Mouse (Mus musculus) layer of hippocampus, adult 9-10 months (tissue): Measurements from ENCODE around the gene Rgs10.

ENCODE experiments used
- DNase-seq: peaks from one replicate; pipeline ENCODE4 v3.0.0; 2022; ENCODE audit warnings: low spot score

Rgs10 gene

GRCm38 (mm10) chr7:128373751-128374150, 44.8 kb downstream of the Rgs10 start:
- no peak for DNase-seq

DNA sequence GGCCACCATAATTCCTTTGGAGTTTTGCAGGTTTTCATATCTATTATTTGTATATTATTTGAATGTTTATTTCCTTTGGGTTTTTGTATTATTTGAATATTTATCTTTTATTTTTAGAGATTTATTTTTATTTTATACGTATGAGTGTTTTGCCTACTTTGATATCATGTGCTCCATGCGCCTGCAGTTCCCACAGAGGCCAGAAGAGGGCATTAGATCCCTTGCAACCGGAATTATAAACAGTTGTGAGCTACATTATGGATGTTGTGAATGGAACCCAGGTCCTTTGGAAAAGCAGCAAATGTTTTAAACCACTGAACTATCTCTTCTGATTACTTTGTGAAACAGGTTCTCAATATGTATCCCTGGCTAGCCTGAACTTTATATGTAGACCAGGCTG, 46.2 kb downstream of the Rgs10 start:
- no peak for DNase-seq

DNA sequence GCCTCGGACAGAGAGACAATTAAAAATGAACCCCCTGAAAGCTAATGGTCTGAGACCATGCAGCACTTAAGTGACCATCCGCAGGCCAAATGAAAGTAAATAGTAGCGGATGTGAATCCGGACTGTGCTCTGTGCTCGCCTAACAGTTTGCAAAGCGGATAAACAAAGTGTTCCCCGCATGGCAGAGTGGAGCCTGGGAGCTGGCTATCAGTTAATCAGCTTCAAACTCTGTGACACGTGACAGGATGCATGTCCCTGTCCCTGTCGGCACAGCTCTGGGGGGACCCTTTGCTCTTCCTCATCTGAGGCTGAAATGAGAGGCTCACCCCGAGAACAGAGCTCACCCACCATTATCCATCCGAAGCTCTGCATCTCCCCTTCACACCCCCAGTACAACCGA, 49.2 kb downstream of the Rgs10 start:
- no peak for DNase-seq

GRCm38 (mm10) chr7:128368828-128369227, 49.7 kb downstream of the Rgs10 start:
- no peak for DNase-seq

DNA sequence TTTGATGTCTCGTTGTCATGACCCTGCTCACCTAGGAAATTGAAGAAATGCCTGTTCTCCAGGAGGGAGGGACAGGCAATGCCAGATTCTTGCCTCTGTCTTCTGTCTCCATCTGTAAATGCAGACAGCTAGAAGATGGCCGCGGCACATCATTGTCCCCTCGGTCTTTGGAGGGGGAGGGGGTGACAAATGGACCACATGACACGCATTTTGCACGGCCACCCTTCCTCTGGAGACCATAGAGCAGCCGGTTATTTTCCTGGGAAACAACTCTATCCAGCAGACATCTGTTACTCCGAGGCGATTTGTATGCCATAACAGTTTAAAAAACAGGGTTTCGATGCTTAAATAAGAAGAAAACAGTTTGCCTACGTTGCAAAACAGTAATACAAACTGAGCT, 51.9 kb downstream of the Rgs10 start:
- no peak for DNase-seq

DNA sequence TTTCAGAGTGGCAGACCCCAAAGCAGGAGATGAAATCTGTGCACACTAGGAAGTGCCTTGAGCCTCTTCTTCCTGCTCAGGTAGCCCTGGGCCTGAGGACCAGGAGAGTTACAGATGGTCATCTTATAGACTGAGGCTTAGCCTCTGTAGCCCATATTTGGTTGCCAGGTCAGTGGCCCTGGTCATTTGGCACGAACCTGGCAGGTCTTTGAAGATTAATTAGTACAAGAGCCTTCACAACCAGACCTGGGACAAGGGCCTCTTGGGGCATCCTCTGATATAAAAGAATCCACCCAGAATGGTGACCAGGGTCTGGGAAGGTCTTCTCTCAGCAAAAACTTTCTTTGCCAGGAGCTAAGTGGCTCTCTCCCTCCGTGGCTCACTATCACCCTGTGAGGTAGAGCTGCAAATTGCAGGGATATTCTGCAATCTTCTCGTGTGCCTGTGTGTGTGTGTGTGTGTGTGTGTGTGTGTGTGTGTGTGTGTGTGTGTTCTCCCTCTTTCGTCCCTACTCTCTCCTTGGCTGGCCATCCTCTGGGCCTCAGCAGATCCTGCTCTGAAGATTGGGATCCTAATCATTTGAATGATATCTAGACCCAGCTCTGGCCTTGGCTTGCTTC, 53.4 kb downstream of the Rgs10 start:
- no peak for DNase-seq

DNA sequence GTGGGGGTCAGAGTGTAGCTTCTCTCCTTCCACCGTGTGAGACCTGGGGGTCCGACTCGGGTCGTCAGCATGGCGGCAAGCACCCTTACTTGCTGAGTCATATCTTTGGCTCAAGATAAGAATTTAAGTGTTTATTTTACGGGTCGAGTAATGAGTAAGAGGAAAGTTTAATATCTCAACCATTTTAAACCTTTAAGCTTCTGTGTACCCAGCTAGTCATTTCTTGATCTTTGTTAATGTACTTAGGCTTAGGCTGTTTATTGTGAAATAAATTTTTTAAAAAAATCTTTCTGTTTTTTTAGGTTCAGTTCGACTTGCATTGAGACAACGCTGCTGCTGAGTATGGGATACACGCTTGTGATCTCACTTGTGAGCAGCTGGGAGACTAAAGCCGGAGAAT, 54.0 kb downstream of the Rgs10 start:
- DNase-seq, result no peak

- DNase-seq, result no peak
Measured at GRCm38 (mm10) chr7:128363806-128364205, 54.8 kb downstream of the Rgs10 start.

DNA sequence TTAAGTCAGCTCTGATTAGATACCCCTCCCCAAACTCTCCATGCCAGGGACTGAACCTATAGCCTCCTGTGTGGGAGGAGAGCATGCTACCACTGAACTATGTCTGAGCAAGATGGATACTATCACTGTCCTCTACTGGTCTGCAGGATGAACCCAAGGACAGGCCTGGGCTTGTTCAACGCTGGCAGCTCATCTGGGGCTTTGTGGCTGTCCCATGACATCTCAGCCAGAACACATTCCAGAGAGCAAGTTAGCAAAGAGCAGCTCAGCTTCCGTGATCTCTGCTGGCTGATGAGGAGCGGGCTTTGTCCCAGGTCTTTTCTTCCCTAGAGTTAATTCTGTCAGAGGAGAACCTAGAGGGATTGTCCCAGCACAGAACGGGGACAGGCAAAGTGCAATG, 55.6 kb downstream of the Rgs10 start:
- no peak for DNase-seq

- no peak for DNase-seq
Measured at GRCm38 (mm10) chr7:128359741-128360140, 58.8 kb downstream of the Rgs10 start.

- DNase-seq, result no peak
Measured at GRCm38 (mm10) chr7:128359164-128359563, 59.4 kb downstream of the Rgs10 start.

DNA sequence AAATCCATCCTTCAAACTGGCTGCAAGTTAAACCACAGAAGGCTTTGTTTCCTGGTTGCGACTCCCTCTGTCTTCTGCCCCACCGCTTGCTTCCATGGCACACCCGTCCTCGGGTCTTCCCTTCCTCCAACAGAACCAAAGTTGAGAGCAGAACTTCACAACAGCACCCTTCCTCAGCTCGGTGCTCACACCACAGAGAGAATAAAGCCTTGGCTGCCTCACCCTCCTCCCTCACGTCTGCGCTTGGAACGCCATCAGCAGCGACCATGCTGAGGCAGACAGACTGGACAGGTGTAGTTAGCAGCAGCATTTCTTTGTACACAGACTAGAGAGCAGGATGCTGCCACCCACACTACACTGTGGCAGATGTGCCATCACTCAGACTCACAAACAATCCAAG, 59.8 kb downstream of the Rgs10 start:
- no peak for DNase-seq

DNA sequence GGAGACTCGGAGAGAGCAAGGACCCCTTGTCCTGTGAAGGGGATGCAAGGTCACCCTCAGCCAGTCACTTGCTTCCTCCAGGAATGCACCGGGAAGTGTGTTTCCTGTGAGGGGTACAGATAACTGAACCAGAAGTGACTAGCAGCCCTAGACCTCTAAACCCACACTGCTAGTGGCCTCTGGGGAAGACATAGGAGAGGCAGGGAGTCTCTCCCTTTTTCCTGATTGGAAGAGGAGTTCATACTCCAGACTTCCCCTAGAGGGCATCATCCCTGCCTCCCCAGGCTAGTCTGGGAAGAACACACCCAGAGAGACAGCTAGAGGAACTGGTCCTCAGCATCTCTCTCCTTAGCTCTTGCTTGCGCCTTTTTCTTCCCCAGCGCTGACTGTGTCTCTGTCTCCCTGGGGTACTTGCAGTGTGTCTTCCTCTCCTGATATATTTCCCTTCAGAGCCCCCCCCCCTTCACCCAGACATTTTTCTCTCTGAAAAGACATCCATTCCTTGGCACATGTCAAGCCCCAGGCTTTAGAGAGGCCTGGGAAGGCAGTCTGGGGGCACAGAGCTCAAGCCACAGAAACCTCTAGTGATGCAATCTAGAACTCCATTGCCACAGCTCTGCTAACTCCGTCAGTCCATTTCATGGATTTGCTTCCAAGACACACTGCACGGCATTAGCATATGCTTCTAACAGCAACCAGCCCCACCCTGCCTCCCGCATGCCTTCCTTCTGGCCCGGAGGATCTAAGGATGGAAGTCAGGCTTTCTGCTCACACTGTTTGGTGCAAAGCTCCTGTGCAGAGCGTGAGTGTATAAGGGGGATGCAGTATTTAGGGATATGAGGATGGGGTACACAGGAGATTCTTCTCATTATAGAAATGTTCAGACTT, 61.4 kb downstream of the Rgs10 start:
- no peak for DNase-seq

DNA sequence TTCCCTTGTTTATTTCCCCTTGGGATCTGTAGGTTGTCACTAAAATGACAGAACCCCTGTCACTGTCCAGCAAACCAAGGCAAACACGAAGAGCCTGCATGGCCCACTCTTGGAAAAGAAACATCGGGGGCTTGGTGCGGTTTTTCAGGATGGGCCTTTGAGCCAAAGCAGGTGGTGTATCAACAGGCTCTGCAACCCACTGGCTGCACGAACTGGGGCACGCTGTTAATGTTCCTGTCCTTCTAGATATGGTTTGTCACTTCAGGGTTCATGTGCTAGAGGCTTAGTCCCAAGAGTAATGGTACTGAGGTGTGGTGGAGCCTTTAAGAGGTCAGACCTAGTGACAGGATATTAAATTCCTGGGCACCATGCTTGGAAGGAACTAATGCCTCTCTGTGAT, 63.1 kb downstream of the Rgs10 start:
- DNase-seq, result no peak

DNA sequence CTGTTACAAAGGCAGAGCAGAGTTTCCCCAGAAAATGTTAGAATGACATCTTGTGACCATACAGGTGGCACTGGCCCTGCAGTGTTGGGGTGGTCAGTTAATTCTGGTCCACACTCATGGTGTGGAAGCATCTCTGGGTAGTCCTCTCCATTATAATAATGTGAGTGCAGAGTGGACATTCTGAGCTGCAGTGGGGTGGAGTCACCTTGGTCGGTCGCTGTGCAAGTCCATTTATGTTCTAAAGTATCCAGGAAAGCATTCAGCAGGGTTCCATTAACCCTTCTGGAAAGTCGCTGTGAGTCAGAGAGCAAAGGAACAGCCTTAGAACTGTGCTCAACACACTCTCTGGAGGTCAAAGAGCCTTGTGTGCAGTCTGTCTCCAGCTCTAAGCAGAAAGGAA, 65.8 kb downstream of the Rgs10 start:
- DNase-seq, result no peak

GRCm38 (mm10) chr7:128351176-128351575, 67.4 kb downstream of the Rgs10 start:
- no peak for DNase-seq

GRCm38 (mm10) chr7:128350316-128350715, 68.2 kb downstream of the Rgs10 start:
- no peak for DNase-seq

GRCm38 (mm10) chr7:128349751-128350150, 68.8 kb downstream of the Rgs10 start:
- DNase-seq, result no peak

DNA sequence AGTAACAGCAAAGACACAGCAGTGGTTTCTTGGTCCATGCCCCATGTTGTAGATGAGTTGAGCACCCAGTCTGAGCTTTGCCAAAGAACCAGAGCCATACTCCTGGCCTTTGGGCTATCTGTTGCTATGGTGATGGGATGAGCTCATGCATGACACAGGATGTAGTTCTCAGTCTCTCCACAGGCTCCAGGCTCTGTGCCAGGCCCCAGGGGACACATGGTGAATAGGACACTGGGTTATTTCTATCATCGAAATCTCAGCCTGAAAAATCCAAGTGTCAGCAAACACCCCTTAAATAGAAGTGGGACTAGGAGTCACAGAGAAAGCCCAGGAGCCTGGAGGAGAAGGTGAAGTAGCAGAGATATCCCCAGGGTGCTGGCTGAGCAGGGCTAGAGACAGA, 70.0 kb downstream of the Rgs10 start:
- DNase-seq, result no peak

DNA sequence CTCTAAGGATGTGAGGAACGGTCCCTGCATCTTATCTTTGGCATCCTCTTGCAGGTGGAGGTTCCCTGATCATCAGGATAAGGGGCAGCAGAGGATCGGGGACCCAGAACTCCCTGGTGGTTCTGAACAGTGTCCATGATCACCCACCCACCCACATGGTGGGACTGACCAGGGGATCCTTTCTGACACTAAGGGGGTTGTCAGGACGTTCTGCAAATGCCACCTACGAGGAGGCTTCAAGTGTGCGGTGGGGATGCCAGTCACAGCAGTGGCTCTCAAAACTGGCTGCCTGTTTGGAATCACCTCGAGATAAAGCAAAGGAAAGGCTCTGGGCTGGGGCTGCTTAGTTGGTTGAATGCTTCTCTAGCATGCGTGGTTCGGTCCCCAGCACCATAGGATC, 71.6 kb downstream of the Rgs10 start:
- no peak for DNase-seq

GRCm38 (mm10) chr7:128346522-128346921, 72.0 kb downstream of the Rgs10 start:
- no peak for DNase-seq

- DNase-seq, result no peak
Measured at GRCm38 (mm10) chr7:128345691-128346090, 72.9 kb downstream of the Rgs10 start.

DNA sequence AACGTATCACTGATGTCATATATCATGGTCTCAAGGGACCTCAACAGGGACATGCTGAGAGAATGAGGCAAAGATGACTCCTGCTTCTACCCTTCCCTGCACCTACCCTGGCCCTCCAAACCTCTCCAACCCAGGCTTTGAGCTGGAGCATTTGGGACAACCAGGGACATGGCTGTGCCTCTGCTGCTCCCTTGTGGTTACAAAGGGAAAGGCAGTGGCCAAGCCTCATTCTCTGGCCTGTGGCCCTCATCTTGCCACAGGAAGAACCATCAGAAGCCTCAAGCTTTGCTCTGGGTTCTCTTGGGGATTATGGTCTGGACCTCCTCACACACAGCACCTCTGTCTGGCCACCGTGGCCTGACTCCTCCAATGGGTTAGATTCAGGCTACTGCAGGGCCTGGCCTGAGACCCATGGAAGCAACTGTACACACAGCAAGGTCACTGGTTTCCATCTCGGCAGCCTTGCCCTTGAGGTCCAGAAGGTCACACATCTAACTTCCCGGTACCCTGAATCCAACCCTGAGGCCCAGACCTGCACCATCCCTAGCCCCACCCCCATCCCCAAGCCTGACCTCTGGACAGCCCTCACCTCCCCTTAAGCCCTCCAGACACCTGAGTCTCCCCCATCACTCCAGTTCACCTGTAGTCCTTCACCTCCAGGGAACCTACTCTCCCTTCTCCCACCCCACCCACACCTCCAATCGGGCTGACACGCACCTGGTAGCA, 73.5 kb downstream of the Rgs10 start:
- peak; percentile 59 for DNase-seq
